Mouse (Mus musculus): ENCODE measurements around the gene Mmp28.

Mmp28 gene

DNA sequence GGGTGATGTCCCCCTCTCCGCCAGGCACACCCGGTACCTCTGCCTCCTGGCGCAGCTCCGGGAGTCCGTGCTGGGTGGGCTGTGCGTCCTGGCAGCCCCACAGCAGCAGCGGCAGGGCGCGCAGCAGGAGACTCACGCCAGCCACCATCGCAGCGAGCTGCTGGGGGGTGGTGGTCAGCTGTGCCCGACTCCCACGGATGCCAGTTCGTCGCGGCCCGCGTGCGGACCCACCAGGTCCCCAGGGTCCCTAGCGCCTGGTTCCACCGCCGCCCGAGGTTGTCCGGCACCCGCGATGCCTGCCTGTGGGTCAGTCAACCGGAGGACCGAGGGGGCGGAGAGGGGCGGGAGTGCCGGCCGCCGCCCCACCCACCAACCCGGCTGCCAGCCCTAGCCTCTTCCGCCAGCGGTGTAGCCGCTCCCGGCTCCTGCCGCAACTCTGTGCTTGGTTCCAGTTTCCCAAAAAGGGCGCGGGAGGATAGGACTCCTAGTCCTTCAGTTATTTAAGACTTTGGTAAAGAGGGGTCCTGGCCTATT is at the start of gene Mmp28:
Gene Mmp28 (minus strand): TSS at position 361 of the 534 bp plus-strand sequence.
- no peak for DNase-seq (ENCODE audit: low spot score)

DNA sequence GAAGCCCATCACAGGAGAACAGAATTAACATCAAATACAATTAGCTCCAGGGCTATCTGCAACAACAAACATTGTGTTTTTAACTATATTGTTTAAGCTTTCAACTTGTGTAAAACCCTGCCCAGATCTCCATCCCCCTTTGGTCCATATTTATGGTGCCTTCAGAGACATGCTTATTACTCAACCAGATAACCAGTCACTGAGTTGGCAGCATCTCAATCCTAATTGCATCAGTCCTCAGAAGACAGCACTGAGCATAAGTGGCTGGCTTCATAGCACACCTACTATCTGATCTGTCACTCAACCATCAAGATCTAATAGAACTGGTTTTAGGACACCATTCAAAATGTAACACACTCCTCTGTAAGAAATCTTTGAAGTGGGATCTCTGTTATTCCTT is 46.6 kb upstream of the Mmp28 start:
- no peak for DNase-seq (ENCODE audit: low spot score)

DNA sequence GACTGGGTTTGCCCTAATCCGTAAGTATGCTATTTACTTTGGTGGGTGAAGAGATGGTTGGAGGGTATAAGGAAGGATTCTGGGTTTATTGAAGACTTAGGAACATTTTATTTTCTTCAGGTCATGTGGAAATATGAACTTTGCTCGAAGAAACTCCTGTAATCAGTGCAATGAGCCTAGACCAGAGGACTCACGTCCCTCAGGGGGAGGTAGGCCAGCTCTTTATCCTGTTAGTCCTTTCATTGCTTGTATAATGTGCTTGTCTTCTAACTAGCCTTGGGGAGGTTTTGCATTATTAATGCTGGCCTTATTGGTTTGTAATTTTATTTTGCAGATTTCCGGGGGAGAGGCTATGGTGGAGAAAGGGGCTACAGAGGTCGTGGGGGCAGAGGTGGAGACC is 41.4 kb upstream of the Mmp28 start:
- no peak for DNase-seq (ENCODE audit: low spot score)

DNA sequence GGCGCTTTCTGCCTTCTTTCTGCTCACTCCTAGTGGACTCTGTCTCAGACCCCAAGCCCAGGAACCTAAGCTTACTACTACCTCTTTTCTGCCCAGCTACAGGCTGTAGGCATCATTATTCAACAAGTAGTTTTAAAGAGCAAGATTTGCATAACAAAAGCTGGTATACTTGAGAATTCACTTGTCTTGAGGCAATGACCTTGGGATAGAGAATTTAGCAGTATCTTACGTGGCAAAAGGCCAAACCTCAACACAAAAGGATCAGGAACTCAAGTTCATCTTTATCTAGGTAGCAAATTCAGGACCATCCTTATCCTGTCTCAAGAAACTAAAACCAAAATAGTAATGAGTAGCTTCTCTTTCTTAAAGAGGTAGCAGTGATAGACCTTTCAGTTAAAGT is 32.7 kb upstream of the Mmp28 start:
- DNase-seq (ENCODE audit: low spot score), result no peak

DNA sequence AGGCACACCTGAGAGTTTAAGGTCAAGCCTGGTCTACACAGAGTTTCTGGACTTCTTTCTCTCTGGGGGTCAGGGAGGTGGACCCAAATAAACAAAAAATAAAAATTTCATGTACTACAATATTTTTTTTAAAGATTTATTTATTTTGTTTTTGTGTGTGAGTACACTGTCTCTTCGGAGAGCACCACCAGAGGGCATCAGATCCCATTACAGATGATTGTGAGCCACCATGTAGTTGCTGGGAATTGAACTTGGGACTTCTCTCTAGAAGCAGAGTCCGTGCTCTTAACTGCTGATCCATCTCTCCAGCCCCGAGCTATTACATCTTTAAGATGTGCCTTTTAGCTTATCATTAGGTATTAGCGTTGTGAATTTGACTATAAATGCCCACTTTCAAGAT is 28.6 kb upstream of the Mmp28 start:
- DNase-seq (ENCODE audit: low spot score), result no peak

DNA sequence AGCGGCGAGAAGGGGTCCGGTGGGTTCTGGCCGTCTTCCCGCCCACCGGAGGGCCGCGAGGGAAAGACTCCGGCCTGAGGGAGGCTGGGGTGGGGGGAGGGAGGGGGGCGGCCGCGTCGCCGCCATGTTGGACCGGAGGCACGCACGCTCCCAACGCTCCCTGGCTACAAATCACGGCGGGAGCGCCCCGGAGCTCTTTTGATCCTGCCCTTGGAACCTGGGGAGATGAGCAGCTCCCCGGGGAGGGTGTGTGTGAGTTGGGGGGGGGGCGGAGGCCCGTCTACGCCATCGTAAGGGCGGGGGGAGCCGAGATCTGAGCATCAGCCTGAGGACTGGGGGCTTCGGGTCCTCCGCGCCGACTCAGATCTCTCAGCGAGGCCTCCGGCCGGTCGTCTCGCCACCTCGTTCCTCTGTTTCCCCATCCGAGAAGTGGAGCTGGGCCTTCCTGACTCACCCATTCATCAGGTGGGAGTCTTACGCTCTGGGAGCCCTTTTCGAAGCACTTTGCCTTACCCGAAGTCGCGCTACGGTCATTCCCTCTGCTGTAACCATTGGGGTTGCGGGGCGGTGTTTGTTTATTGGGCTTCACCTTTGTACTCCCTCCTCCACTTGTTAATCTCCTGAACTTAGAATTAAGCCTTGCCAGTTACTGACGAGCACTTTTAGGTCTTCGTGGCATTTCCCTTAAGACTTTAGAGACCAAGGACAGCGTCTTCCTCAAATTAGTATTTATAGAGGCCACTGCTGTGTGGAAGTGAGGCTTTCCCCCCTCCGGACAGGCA is 10.6 kb upstream of the Mmp28 start:
- no peak for DNase-seq (ENCODE audit: low spot score)

DNA sequence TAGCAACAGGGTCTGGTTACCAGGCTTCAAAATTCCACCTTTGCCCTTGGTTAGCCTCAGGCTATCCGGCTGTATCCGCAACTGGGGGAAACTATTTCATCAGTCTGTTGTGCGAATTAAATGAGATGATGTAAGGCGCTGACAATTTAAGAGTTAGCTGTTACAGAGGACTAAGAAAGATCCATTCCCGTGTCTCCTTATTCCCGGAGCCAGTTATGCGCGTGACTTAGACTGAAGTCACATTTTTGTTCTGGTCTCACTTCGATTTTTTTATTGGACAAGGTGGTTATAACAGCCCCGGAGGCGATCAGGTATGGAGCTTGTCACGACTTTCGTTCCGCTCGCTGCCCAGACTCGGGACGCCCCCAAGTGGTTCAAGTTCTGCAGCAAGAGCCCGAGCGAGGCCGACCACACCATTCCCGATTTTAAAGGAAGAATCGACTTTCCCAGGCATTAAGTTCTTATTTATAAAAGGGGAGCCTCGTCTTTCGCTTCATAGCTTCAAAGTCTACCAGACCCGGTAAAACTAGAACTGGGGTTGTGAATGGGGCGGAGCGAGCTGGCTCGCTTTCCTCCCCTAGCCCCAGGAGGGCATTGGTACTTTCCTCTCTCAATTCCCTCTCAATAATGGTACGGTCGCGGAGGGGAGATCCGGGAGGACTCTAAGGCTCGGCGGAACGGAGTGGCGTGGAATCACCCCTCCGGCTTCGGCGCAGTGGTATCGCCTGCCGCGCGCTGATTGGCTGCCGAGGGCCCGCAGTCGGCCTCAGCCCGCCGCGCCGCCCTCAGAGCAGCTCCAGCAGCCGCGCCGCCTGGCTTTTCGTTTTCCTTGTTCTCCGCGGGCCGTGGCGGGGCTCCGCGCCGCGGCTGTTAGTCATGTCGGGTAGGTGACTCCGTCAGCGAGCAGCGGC is 9.7 kb upstream of the Mmp28 start, which contains the start of gene Taf15:
Gene Taf15 (plus strand): TSS at position 763 of the 911 bp plus-strand sequence.
- DNase-seq (ENCODE audit: low spot score), result peak; percentile 93

DNA sequence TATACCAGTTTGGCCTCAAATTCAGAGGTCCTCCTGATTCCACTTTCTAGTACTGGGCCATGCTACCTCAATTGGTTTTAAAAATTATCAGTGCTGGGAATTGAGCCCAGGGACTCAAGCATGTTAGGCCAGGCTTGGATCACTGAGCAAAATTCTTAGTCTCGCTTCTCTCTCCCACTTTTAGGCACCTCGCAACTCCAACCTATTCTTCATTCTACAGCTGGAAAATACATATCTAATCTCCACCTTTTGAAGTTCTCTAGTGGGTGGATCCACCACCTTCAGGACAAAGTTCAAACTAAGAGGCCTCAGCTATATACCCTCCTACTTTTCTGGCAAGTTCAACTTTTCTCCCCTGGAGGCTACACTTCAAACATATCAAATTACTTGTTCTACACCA is 8.9 kb upstream of the Mmp28 start:
- DNase-seq (ENCODE audit: low spot score), result no peak

DNA sequence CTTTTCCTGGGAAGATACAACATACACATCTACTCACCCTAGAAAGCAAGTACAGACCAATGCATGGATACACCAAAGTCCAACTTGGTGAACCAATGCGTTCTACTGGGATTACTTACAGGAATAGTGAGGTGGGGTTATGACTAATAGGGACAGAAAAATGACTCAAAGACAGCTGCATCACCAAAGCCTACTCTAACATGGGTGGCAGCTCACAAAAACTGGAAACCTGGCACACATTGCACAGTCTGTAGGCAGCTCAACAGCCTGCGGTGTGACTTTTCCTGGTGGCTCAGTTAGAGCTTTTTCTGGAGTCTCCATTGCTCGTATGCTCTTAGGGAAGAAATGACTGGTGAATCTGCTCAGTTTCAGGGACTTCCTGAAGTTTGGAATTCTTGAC is 5.9 kb upstream of the Mmp28 start:
- no peak for DNase-seq (ENCODE audit: low spot score)

DNA sequence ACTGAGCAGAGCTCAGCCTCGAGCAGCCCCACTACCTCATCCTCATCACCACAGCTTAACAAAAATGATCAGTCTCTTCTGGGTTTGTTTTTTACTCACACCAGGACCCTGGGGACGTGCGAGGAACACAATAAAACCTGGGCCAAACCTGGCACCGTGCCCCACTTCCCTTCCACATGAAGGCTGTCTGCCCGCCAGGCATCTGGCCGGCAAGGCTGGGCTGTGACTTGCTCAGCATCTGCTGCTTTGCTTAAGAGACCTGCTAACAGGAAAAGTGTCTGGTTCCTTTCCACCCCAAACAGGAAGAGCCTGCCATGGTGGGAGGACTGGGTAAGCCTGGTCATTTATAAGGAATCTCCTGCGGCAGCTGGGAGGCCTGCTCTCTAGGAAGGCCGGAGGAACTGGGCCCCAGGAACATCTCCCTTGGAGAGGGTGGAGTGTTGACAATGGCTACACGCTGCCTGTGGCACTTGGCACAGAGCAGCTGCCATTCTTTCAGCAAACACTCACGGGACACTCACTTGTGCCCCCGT is 4.3 kb upstream of the Mmp28 start:
- no peak for DNase-seq (ENCODE audit: low spot score)

DNA sequence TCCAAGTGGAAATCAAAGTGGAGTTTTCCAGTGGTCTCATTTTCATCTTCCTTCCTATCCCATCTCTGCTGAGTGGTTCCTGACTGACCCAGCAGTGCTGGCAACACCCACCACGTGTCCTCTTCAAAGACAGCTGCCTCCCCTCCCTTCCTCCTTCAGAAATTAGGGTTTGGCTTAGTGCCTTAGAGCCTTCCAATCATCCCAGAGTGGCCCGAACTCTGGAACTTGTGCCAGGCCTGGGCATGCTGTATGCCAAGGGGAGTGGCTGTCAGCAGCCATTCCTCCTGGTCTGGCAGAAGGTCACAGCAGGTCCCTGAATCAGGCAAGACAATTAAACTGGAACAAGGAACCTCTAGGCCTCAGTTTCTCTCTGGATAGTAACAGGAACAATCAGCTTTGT is 3.1 kb upstream of the Mmp28 start:
- no peak for DNase-seq (ENCODE audit: low spot score)

DNA sequence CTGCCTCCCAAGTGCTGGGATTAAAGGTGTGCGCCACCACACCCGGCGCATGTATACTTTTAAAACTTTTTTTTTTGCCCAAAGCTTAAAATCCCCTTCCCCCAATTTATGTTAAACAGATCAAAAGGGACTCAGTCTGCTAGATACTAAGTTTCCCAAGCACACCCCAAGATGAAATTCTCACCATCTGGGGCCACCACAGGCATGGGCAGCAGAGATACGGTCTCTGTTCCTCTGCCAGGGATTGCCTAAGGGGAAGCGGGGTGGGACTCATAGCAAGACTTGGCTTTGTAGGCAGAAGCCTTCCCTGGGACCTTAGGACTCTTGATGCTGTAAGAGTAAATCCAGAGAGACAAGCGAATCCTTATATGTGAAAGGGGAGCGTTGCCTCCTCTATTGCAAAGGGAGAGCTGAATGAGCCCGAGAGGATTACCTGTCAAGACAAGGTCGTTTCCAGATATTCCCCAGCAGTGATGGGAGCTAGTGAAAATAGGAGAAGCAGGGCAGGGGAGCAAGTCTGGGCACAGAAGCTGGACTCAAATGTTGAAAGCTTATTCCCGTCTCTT is 1.3 kb downstream of the Mmp28 start:
- DNase-seq (ENCODE audit: low spot score), result no peak

DNA sequence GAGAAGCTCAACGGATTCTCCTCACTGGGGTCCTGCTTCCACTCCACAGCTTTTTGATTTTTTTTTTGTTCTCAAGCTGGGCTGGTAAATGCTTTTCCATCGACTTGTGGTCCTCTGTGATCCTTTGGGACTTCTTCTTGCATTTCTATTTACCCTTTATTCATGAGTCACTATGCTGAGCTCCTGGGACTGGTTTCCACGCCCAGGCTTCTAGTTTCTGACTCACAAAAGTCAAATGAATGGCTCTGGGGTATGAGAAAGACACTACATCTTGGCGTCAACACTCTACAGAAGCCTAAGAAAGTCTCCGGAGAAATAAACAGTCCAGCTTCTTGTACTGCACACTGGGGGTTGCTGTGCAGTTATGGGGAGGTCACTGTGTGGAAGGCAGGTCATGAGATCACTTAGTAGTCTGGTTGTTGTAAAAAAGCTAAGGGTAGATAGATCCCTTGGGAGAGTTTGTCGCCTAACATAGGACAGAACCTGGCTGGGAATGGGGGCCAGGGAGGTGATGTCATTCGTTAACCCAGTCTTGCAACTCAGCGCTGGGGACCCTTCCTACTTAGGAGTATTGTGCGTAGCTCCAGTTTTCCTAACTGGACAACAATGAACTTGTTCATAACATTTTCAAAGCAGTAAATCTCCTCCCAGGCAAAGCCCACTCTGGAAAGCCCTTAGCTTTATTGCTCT is 4.8 kb downstream of the Mmp28 start:
- DNase-seq (ENCODE audit: low spot score), result no peak

DNA sequence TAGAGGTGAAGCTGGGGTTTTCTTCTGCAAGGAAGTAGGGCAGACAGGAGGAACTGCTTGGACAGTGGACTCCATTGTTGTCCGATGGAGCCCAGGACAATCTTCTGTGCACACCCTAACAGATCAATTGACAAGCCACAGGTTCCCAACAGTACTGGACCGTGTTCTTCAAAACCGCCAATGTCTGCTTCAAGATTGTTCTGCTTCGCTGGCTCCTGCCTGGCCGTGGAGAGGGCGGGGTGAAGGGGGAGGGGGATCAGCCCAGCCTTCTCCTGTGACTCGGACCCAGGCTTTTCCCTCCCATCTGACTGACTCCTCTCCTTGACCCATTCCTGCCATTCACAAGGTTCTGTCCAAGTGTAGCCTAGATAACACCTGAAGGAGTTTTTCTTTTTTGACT is 5.6 kb downstream of the Mmp28 start:
- no peak for DNase-seq (ENCODE audit: low spot score)

DNA sequence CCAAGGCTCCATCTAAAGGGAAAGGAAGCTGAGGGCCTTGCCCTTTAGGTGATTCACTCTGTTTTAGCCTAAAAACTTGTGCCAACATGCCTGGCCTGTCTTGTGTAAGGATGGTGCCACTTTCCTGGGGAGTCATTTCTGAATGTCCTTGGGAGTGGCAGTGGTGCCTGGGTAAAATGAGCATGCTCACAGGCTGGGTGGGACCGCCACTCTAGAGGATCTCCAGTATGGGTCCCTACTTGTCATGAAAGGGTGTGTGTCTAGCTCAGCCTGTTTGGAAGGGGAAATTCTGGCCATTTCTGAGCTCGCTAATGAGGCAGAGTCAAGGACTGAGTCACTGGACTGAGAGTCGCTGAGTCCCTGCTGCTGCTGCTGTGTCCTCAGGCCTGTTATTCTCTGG is 7.3 kb downstream of the Mmp28 start:
- no peak for DNase-seq (ENCODE audit: low spot score)

DNA sequence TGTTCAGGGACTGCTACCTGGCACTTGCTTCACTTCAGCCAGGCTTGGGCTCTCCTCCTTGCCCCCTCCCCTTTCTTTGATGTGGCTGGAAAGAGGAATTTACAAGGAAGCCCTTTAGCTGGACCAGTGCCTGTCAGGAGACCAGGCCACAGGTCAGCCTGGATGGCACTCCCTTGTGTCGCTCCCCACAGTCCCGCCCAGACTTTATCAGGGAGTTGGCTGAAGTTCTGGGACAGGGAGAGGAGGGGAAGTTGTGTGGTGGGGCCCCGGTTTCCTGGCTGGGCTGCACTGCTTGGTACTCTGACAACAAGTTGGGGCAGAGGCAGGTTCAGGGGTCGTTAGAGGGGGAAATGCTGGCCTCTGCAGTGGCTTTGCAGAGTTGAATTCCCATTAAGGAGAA is 8.3 kb downstream of the Mmp28 start:
- DNase-seq (ENCODE audit: low spot score), result no peak

DNA sequence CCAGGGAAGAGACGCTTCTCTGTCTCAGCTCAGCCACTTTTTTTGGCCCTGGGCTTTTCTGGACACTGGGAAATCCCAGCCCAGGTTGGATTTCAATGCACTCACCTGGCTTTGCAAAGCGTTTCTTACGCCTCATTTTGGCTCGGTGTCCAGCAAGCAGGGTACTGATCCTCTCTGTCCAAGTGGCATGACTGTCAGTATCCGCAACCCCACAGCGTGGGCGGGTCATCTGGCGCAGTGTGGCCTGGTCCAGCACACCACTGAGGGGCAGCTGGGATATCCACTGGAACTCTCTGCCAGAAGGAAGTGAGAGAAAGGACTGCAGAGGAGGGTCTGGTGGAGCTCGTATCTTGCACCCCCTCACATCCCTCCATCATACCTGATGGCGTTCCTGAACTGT is 11.6 kb downstream of the Mmp28 start:
- no peak for DNase-seq (ENCODE audit: low spot score)

DNA sequence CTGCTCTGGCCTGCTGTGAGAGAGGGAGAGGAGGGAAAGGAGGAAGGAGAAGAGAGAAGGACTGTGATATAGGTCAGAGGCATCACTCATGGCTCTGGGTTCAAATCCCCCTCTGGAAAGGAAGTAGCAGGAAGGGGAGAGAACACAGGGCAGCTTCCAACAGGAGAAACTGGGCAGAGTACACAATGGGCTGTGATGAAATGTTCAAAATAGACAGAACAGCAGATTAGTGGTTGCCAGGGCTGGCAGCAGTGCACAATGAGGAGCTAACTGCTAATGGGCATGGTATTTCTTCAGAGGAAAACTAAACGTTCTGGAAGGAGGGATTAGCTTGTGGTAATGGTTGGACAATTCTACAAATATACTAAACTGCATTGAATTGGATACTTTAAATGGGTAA is 12.3 kb downstream of the Mmp28 start:
- no peak for DNase-seq (ENCODE audit: low spot score)

DNA sequence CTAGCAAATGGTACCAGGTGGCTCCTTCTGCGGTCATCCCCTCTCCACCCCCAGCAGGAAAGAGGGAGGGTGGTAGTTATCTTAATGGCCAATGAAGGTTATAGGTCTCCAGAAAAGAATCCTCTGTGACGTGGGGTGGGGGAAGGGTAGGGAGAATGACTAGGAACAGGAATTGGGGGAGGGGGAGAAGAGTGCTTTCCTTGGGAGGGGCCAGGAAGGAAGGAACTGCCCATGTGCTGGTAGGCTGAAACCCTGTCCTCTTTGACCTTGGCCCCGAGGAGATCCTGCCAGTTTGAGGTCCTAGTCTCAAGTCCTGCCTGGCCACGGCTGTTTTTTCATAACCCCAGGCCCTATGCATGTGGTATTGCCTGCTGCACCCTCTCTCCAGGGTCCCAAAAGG is 13.6 kb downstream of the Mmp28 start:
- DNase-seq (ENCODE audit: low spot score), result no peak

DNA sequence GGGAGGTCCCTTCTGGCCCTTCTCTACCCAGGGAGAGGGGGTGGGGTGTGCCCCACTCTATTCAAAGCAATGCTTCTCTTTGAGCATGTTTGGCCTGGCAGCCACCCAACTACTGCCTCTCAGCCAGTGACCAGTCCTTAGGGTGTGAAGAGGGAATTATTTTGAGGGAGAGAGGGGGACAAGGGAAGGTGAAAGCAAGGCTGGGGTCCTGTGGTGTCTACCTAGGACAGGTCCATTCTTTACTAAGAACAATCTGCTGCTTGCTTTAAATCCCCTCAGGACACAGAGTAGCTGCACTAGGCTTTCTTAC is 14.0 kb downstream of the Mmp28 start:
- no peak for DNase-seq (ENCODE audit: low spot score)

DNA sequence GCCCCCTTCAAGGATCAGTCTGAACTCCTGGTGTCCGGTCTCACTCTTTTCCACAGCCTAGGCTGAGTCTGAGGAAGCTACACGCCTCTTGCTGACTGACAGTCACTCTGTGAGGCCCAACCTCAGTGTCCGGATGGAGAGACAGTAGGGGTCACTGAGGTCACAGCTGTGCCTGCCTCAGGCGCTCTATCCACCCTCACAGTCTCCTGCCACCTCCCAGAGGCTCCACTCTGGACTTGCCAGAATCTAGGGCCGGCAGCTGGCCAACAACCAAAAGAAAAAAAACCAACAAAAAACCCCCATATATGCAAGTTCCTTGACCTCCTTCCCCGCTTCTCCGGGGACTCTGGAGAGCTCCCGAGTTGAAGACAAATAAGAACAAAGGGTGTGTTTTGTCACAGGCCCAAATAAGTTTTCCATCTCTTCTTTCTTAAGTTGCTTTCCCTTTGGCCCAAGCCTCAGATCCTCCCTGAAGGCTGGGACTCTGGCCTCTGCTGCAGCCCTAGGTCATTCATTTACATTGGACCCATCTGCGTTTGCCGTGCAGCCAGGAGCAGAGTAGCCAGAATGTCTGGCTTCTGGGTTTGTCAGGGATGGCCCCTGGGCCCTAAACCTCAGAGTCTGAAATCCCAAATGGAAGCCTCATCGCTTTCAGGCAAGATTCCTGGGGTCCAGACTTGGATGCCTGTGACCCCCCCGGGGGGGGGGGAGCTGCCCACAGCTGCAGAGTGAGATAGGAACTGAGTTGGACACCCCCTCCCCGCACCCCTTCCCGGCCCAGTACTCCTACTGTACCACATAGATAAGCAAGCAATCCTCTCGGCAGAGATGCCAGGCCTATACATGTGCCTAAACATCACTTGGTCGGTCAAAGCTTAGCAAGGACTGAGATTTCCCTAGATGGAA is 14.6 kb downstream of the Mmp28 start:
- no peak for DNase-seq (ENCODE audit: low spot score)

All from layer of hippocampus, adult 9-10 months (tissue).